Mouse (Mus musculus) intestine, embryonic 16.5 days (tissue): ENCODE results near the gene Depdc1b. TPM values are rescaled to one million over a fixed set of nuclear protein-coding genes. Genes with fewer than 3 reads are reported as not detected.

Experiments used
- ATAC-seq: fragments of 200-750 bp; cut with Nextera tagmentation; 2 replicates; pipeline ENCODE4 v1.8.0; 2017; ENCODE audit warnings: moderate TSS enrichment, moderate library complexity
- H3K27ac ChIP-seq: fragments of 300-500 bp; sonication (generic); 2 replicates; pipeline ENCODE4 v1.5.1; 2014; ENCODE audit warnings: mild to moderate bottlenecking, low read length
- H3K27me3 ChIP-seq: fragments of 300-500 bp; sonication (generic); replicated peaks from 2 replicates; pipeline ENCODE4 v1.6.1; 2014; ENCODE audit warnings: low read length, control low read depth, mixed read lengths; ENCODE audit not compliant: control insufficient read depth, insufficient read depth
- H3K36me3 ChIP-seq: fragments of 300-500 bp; sonication (generic); 2 replicates; pipeline ENCODE4 v1.6.1; 2014; ENCODE audit warnings: low read length, control low read depth; ENCODE audit not compliant: control insufficient read depth, insufficient read depth
- H3K4me1 ChIP-seq: fragments of 300-500 bp; sonication (generic); 2 replicates; pipeline ENCODE4 v1.6.1; 2014; ENCODE audit warnings: low read length, control low read depth, mixed read lengths; ENCODE audit not compliant: control insufficient read depth, insufficient read depth
- H3K4me2 ChIP-seq: fragments of 300-500 bp; sonication (generic); 2 replicates; pipeline ENCODE4 v1.6.1; 2014; ENCODE audit warnings: low read depth, low read length, control low read depth
- H3K4me3 ChIP-seq: fragments of 300-500 bp; sonication (generic); 2 replicates; pipeline ENCODE4 v1.5.1; 2014; ENCODE audit warnings: mild to moderate bottlenecking, low read length
- H3K9ac ChIP-seq: fragments of 300-500 bp; sonication (generic); 2 replicates; pipeline ENCODE4 v1.6.1; 2014; ENCODE audit warnings: low read depth, low read length
- H3K9me3 ChIP-seq: fragments of 300-500 bp; sonication (generic); 2 replicates; pipeline ENCODE4 v1.6.1; 2016; ENCODE audit warnings: low read length, control low read depth; ENCODE audit not compliant: control insufficient read depth
- WGBS: fragments of 180-500 bp; shearing (Covaris S2); extraction: QIAGEN DNeasy Blood & Tissue Kit; methylation state at CpG from one replicate; pipeline ENCODE4 v1.1.7; 2014; 5-methylcytosine and 5-hydroxymethylcytosine counted together
- polyA plus RNA-seq: library from polyadenylated mRNA; unstranded; fragments of >200 nt; fragmentation: Nextera tagmentation; extraction: Ambion mirVana; gene quantifications from 2 replicates; pipeline ENCODE4 v1.2.1, GENCODE M21; 2015

Gene Depdc1b
- polyA plus RNA-seq, 1 experiment from 2014 or later: 5.9 TPM

GRCm38 (mm10) chr13:108403197-108403596, 87.1 kb downstream of the Depdc1b start:
- no peak overlapping the region for H3K4me3 ChIP-seq
- H3K4me2 ChIP-seq: no peak overlapping the region
- no peaks in the 10 kb centered on the region for H3K36me3 ChIP-seq
- no peak for ATAC-seq
- no peaks in the 10 kb centered on the region for H3K27me3 ChIP-seq
- H3K9me3 ChIP-seq: no peaks in the 10 kb centered on the region
- H3K27ac ChIP-seq: no peak overlapping the region
- 85% methylated on average over 5 of the region's 5 CpGs for WGBS
- H3K9ac ChIP-seq: no peak overlapping the region
- no peaks in the 10 kb centered on the region for H3K4me1 ChIP-seq

GRCm38 (mm10) chr13:108404372-108404771, 88.2 kb downstream of the Depdc1b start:
- Histone ChIP-seq H3K4me2 (no peak overlapping the region), H3K4me1 (no peaks in the 10 kb centered on the region), H3K4me3 (no peak overlapping the region), H3K9ac (no peak overlapping the region), H3K27me3 (no peaks in the 10 kb centered on the region), H3K36me3 (no peaks in the 10 kb centered on the region), H3K9me3 (no peaks in the 10 kb centered on the region), H3K27ac (no peak overlapping the region)
- 90% methylated on average over 4 of the region's 4 CpGs for WGBS
- ATAC-seq: no peak

GRCm38 (mm10) chr13:108415464-108415863, 99.3 kb downstream of the Depdc1b start:
- no peak overlapping the region for H3K27ac ChIP-seq
- 64% methylated on average over 2 of the region's 2 CpGs for WGBS
- no peaks in the 10 kb centered on the region for H3K4me1 ChIP-seq
- no peaks in the 10 kb centered on the region for H3K27me3 ChIP-seq
- H3K4me2 ChIP-seq: no peak overlapping the region
- ATAC-seq: peak; percentile 79
- H3K9me3 ChIP-seq: no peaks in the 10 kb centered on the region
- no peak overlapping the region for H3K4me3 ChIP-seq
- no peak overlapping the region for H3K9ac ChIP-seq
- H3K36me3 ChIP-seq: no peaks in the 10 kb centered on the region; the same call in 1 of the 2 replicates

- no peak overlapping the region for H3K9ac ChIP-seq
- no peak overlapping the region for H3K27ac ChIP-seq
- H3K4me2 ChIP-seq: no peak overlapping the region
- H3K9me3 ChIP-seq: no peaks in the 10 kb centered on the region
- ATAC-seq: no peak
- H3K36me3 ChIP-seq: no peaks in the 10 kb centered on the region
- no peaks in the 10 kb centered on the region for H3K27me3 ChIP-seq
- H3K4me3 ChIP-seq: no peak overlapping the region
- 78% methylated on average over 1 of the region's 1 CpGs for WGBS
- H3K4me1 ChIP-seq: no peaks in the 10 kb centered on the region
Measured at GRCm38 (mm10) chr13:108418741-108419507, 102.8 kb downstream of the Depdc1b start.

- no peak overlapping the region for H3K27ac ChIP-seq
- no peak overlapping the region for H3K4me2 ChIP-seq
- H3K27me3 ChIP-seq: no peaks in the 10 kb centered on the region
- 78% methylated on average over 5 of the region's 5 CpGs for WGBS
- no peak overlapping the region for H3K9ac ChIP-seq
- H3K9me3 ChIP-seq: no peaks in the 10 kb centered on the region
- no peaks in the 10 kb centered on the region for H3K4me1 ChIP-seq
- ATAC-seq: no peak
- H3K4me3 ChIP-seq: no peak overlapping the region
- H3K36me3 ChIP-seq: no peaks in the 10 kb centered on the region
Measured at GRCm38 (mm10) chr13:108426322-108426721, 110.2 kb downstream of the Depdc1b start.

GRCm38 (mm10) chr13:108428809-108429208, 112.7 kb downstream of the Depdc1b start:
- ATAC-seq: no peak
- Histone ChIP-seq H3K36me3 (no peaks in the 10 kb centered on the region), H3K4me1 (no peaks in the 10 kb centered on the region), H3K27me3 (no peaks in the 10 kb centered on the region), H3K27ac (no peak overlapping the region), H3K9me3 (no peaks in the 10 kb centered on the region), H3K9ac (no peak overlapping the region), H3K4me2 (no peak overlapping the region), H3K4me3 (no peak overlapping the region)
- 82% methylated on average over 6 of the region's 6 CpGs for WGBS

- no peak overlapping the region for H3K27ac ChIP-seq
- no peaks in the 10 kb centered on the region for H3K36me3 ChIP-seq
- H3K4me1 ChIP-seq: no peaks in the 10 kb centered on the region
- H3K9me3 ChIP-seq: no peaks in the 10 kb centered on the region
- H3K4me2 ChIP-seq: no peak overlapping the region
- WGBS: 62% methylated on average over 2 of the region's 2 CpGs
- H3K27me3 ChIP-seq: no peaks in the 10 kb centered on the region
- no peak overlapping the region for H3K9ac ChIP-seq
- no peak overlapping the region for H3K4me3 ChIP-seq
- ATAC-seq: no peak
Measured at GRCm38 (mm10) chr13:108429623-108430022, 113.5 kb downstream of the Depdc1b start.

GRCm38 (mm10) chr13:108431776-108432175, 115.6 kb downstream of the Depdc1b start:
- Histone ChIP-seq H3K36me3 (no peaks in the 10 kb centered on the region), H3K4me1 (no peaks in the 10 kb centered on the region), H3K9me3 (no peaks in the 10 kb centered on the region), H3K27ac (no peak overlapping the region), H3K4me2 (no peak overlapping the region), H3K4me3 (no peak overlapping the region), H3K9ac (no peak overlapping the region), H3K27me3 (no peaks in the 10 kb centered on the region)
- no peak for ATAC-seq
- WGBS: 95% methylated on average over 3 of the region's 3 CpGs

- H3K36me3 ChIP-seq: no peaks in the 10 kb centered on the region
- no peak for ATAC-seq
- no peaks in the 10 kb centered on the region for H3K4me1 ChIP-seq
- no peak overlapping the region for H3K4me3 ChIP-seq
- no peaks in the 10 kb centered on the region for H3K27me3 ChIP-seq
- no peak overlapping the region for H3K9ac ChIP-seq
- H3K9me3 ChIP-seq: no peaks in the 10 kb centered on the region
- H3K27ac ChIP-seq: no peak overlapping the region
- no peak overlapping the region for H3K4me2 ChIP-seq
Measured at GRCm38 (mm10) chr13:108435687-108436086, 119.6 kb downstream of the Depdc1b start.

- H3K4me3 ChIP-seq: no peak overlapping the region
- H3K4me2 ChIP-seq: no peak overlapping the region
- 95% methylated on average over 2 of the region's 2 CpGs for WGBS
- no peak overlapping the region for H3K9ac ChIP-seq
- no peaks in the 10 kb centered on the region for H3K27me3 ChIP-seq
- no peaks in the 10 kb centered on the region for H3K36me3 ChIP-seq
- H3K4me1 ChIP-seq: no peaks in the 10 kb centered on the region
- H3K9me3 ChIP-seq: no peaks in the 10 kb centered on the region
- no peak overlapping the region for H3K27ac ChIP-seq
- no peak for ATAC-seq
Measured at GRCm38 (mm10) chr13:108437424-108437823, 121.3 kb downstream of the Depdc1b start.
